Mouse (Mus musculus) kidney, adult 2 months (tissue): ENCODE results near the gene Sfr1.

Experiments used
- CTCF ChIP-seq: fragments of 200-500 bp; conservative IDR thresholded peaks from 2 replicates; pipeline ENCODE4 v1.5.1; 2011; ENCODE audit warnings: low read depth, mild to moderate bottlenecking, control low read depth, low read length, moderate library complexity, mixed read lengths; ENCODE audit not compliant: insufficient read depth, insufficient read length
- POLR2A ChIP-seq: fragments of 200-500 bp; IDR thresholded peaks from one replicate; pipeline ENCODE4 v1.6.1; 2011; ENCODE audit warnings: low read depth, low read length, control low read depth

DNA sequence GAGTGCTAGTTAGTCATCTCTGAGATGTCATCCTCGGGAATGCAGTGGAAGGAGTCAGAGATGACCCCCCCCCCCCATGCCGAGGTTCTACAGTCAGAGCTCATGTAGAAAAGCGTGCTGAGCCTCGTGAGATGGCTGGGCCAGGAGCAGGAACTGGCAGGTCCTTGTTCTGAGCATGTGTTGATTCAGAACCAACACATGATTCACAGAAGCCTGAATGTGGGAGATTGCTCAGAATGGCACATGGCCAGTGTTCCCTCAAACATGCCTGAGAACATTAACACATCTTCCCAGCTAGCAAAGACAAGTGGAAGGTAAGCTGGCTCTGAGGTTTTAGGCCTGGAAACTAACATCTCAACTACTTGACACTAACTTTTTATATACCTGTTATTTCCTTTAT is 21.1 kb upstream of the Sfr1 start:
- TF ChIP-seq CTCF, result no peak
- TF ChIP-seq POLR2A, result no peak
